Mouse (Mus musculus) midbrain, embryonic 15.5 days (tissue): Measurements from ENCODE around the gene Dqx1. TPM values are rescaled to one million over a fixed set of nuclear protein-coding genes. Genes with fewer than 3 reads are reported as not detected.
A peak's percentile ranks its signal among the peaks of the same experiment; 100 is the strongest.

Experiments used
- ATAC-seq: fragments of 200-750 bp; cut with Nextera tagmentation; replicated peaks from 2 replicates; pipeline ENCODE4 v1.8.0; 2017; ENCODE audit warnings: moderate TSS enrichment
- H3K27ac ChIP-seq: fragments of 300-500 bp; sonication (generic); 2 replicates; pipeline ENCODE4 v1.5.1; 2015; ENCODE audit warnings: mild to moderate bottlenecking, inconsistent platforms
- H3K27me3 ChIP-seq: fragments of 300-500 bp; sonication (generic); replicated peaks from 2 replicates; pipeline ENCODE4 v1.6.1; 2015; ENCODE audit warnings: inconsistent platforms
- H3K36me3 ChIP-seq: fragments of 300-500 bp; sonication (generic); replicated peaks from 2 replicates; pipeline ENCODE4 v1.6.1; 2015; ENCODE audit warnings: inconsistent platforms
- H3K4me1 ChIP-seq: fragments of 300-500 bp; sonication (generic); 2 replicates; pipeline ENCODE4 v1.6.1; 2015; ENCODE audit warnings: inconsistent platforms
- H3K4me2 ChIP-seq: fragments of 300-500 bp; sonication (generic); 2 replicates; pipeline ENCODE4 v1.6.1; 2015; ENCODE audit warnings: inconsistent platforms, mild to moderate bottlenecking, moderate library complexity
- H3K4me3 ChIP-seq: fragments of 300-500 bp; sonication (generic); 2 replicates; pipeline ENCODE4 v1.5.1; 2015; ENCODE audit warnings: mild to moderate bottlenecking, inconsistent platforms
- H3K9ac ChIP-seq: fragments of 300-500 bp; sonication (generic); 2 replicates; pipeline ENCODE4 v1.6.1; 2015; ENCODE audit warnings: mild to moderate bottlenecking, inconsistent platforms
- H3K9me3 ChIP-seq: fragments of 300-500 bp; sonication (generic); 2 replicates; pipeline ENCODE4 v1.6.1; 2016; ENCODE audit warnings: inconsistent platforms
- WGBS: fragments of 180-500 bp; shearing (Covaris S2); methylation state at CpG from one replicate; pipeline ENCODE4 v1.1.7; 2015; ENCODE audit warnings: mixed read lengths; 5-methylcytosine and 5-hydroxymethylcytosine counted together
- polyA plus RNA-seq: library from polyadenylated mRNA; unstranded; fragments of >200 nt; fragmentation: Nextera tagmentation; extraction: Ambion mirVana; gene quantifications from 2 replicates; pipeline ENCODE4 v1.2.1, GENCODE M21; 2015

Gene Dqx1
- polyA plus RNA-seq, 1 experiment from 2014 or later, result 0.75 TPM

GRCm38 (mm10) chr6:83083497-83083896 is 25.9 kb downstream of the Dqx1 start:
- ATAC-seq, result no peak
- no peak overlapping the region for H3K4me2 ChIP-seq
- peaks cover 66% of the 10 kb centered on the region for H3K27me3 ChIP-seq
- H3K4me3 ChIP-seq, result no peak overlapping the region
- H3K36me3 ChIP-seq, result 0 out of 2 replicates have a peak, but pooled peaks cover 9% of the 10 kb centered on the region
- whole genome bisulfite sequencing, result 12% methylated on average over 5 of the region's 5 CpGs
- no peak overlapping the region for H3K9ac ChIP-seq
- peaks cover 30% of the 10 kb centered on the region for H3K4me1 ChIP-seq
- no peak overlapping the region for H3K27ac ChIP-seq
- no peaks in the 10 kb centered on the region for H3K9me3 ChIP-seq

- Histone ChIP-seq H3K9me3 (no peaks in the 10 kb centered on the region), H3K36me3 (0 out of 2 replicates have a peak, but pooled peaks cover 9% of the 10 kb centered on the region), H3K4me1 (peaks cover 23% of the 10 kb centered on the region), H3K27me3 (peaks cover 74% of the 10 kb centered on the region), H3K27ac (no peak overlapping the region), H3K4me2 (no peak overlapping the region), H3K4me3 (no peak overlapping the region), H3K9ac (no peak overlapping the region)
- WGBS, result 4% methylated on average over 6 of the region's 6 CpGs
- no peak for ATAC-seq
Observed at GRCm38 (mm10) chr6:83084477-83084876, 26.8 kb downstream of the Dqx1 start.

- H3K4me2 ChIP-seq, result peak within 1 kb of the TSS; percentile 13
- ATAC-seq, result no peak
Observed at GRCm38 (mm10) chr6:83086121-83087035, 28.7 kb downstream of the Dqx1 start, which contains the start of gene Lbx2. Gene Lbx2, plus strand, starts transcription at chr6:83086367.

GRCm38 (mm10) chr6:83087205-83087925 is 29.7 kb downstream of the Dqx1 start:
- Histone ChIP-seq H3K4me1 (peaks cover 14% of the 10 kb centered on the region; the same call in 1 of the 2 replicates), H3K27ac (no peak overlapping the region), H3K36me3 (no peaks in the 10 kb centered on the region), H3K9me3 (no peaks in the 10 kb centered on the region), H3K4me3 (0 out of 2 replicates have a peak overlapping the region, but pooled peaks have one; percentile 1), H3K4me2 (peak overlapping the region; percentile 13; the same call in 1 of the 2 replicates), H3K27me3 (peaks cover 84% of the 10 kb centered on the region), H3K9ac (no peak overlapping the region)
- no peak for ATAC-seq
- 1% methylated on average over 47 of the region's 47 CpGs for WGBS

More at GRCm38 (mm10) chr6:83086121-83087035, 28.7 kb downstream of the Dqx1 start, which contains the start of gene Lbx2:
- H3K36me3 ChIP-seq, result no peaks in the 10 kb centered on the region
- H3K9me3 ChIP-seq, result no peaks in the 10 kb centered on the region
- WGBS, result 4% methylated on average over 42 of the region's 42 CpGs
- no peak within 1 kb of the TSS for H3K27ac ChIP-seq
- H3K27me3 ChIP-seq, result peaks cover 90% of the 10 kb centered on the region
- no peak within 1 kb of the TSS for H3K9ac ChIP-seq
- H3K4me1 ChIP-seq, result peaks cover 14% of the 10 kb centered on the region; the same call in 1 of the 2 replicates
- 0 out of 2 replicates have a peak within 1 kb of the TSS, but pooled peaks have one; percentile 1 for H3K4me3 ChIP-seq

GRCm38 (mm10) chr6:83087926-83088260 is 30.2 kb downstream of the Dqx1 start:
- Histone ChIP-seq H3K4me1 (peaks cover 14% of the 10 kb centered on the region; the same call in 1 of the 2 replicates), H3K27ac (no peak overlapping the region), H3K4me3 (0 out of 2 replicates have a peak overlapping the region, but pooled peaks have one; percentile 1), H3K9ac (no peak overlapping the region), H3K36me3 (no peaks in the 10 kb centered on the region), H3K4me2 (no peak overlapping the region; the same call in 1 of the 2 replicates), H3K9me3 (no peaks in the 10 kb centered on the region), H3K27me3 (peaks cover 83% of the 10 kb centered on the region)
- ATAC-seq, result no peak
- 4% methylated on average over 9 of the region's 9 CpGs for WGBS

- Histone ChIP-seq H3K4me1 (peaks cover 2% of the 10 kb centered on the region; the same call in 1 of the 2 replicates), H3K4me3 (no peak overlapping the region), H3K4me2 (no peak overlapping the region), H3K9ac (no peak overlapping the region), H3K36me3 (no peaks in the 10 kb centered on the region), H3K27ac (no peak overlapping the region), H3K27me3 (peaks cover 40% of the 10 kb centered on the region), H3K9me3 (no peaks in the 10 kb centered on the region)
- no peak for ATAC-seq
- WGBS, result 45% methylated on average over 6 of the region's 6 CpGs
Observed at GRCm38 (mm10) chr6:83092416-83093127, 34.9 kb downstream of the Dqx1 start.

GRCm38 (mm10) chr6:83095968-83096367 is 38.3 kb downstream of the Dqx1 start:
- H3K36me3 ChIP-seq, result no peaks in the 10 kb centered on the region
- no peak overlapping the region for H3K9ac ChIP-seq
- no peak overlapping the region for H3K27ac ChIP-seq
- peaks cover 3% of the 10 kb centered on the region; the same call in 1 of the 2 replicates for H3K4me1 ChIP-seq
- no peak overlapping the region for H3K4me2 ChIP-seq
- 39% methylated on average over 6 of the region's 6 CpGs for WGBS
- peaks cover 8% of the 10 kb centered on the region for H3K27me3 ChIP-seq
- no peak for ATAC-seq
- no peaks in the 10 kb centered on the region for H3K9me3 ChIP-seq
- no peak overlapping the region for H3K4me3 ChIP-seq

GRCm38 (mm10) chr6:83098411-83098810 is 40.8 kb downstream of the Dqx1 start:
- no peak overlapping the region for H3K4me2 ChIP-seq
- H3K4me3 ChIP-seq, result no peak overlapping the region
- no peak for ATAC-seq
- no peaks in the 10 kb centered on the region; the same call in 1 of the 2 replicates for H3K27me3 ChIP-seq
- peaks cover 18% of the 10 kb centered on the region for H3K4me1 ChIP-seq
- H3K9ac ChIP-seq, result no peak overlapping the region
- no peaks in the 10 kb centered on the region for H3K36me3 ChIP-seq
- no peaks in the 10 kb centered on the region for H3K9me3 ChIP-seq
- no peak overlapping the region for H3K27ac ChIP-seq
- 71% methylated on average over 2 of the region's 2 CpGs for WGBS

- Histone ChIP-seq H3K4me1 (peaks cover 21% of the 10 kb centered on the region), H3K27ac (peak within 1 kb of the TSS; percentile 88), H3K4me3 (peak within 1 kb of the TSS; percentile 69), H3K36me3 (0 out of 2 replicates have a peak, but pooled peaks cover 2% of the 10 kb centered on the region), H3K4me2 (peak within 1 kb of the TSS; percentile 93), H3K9ac (peak within 1 kb of the TSS; percentile 70), H3K9me3 (no peaks in the 10 kb centered on the region), H3K27me3 (no peaks in the 10 kb centered on the region)
- ATAC-seq, result peak; percentile 92
- under 1% methylated on average over 25 of the region's 25 CpGs for WGBS
Observed at GRCm38 (mm10) chr6:83101316-83101687, 43.7 kb downstream of the Dqx1 start, which contains the start of the genes Ccdc142 and Gm42688. Gene Ccdc142, plus strand, starts transcription at chr6:83101601. Gene Gm42688, plus strand, starts transcription at chr6:83101617.

GRCm38 (mm10) chr6:83101688-83102556 is 44.3 kb downstream of the Dqx1 start:
- ATAC-seq, result peak; percentile 82
- H3K36me3 ChIP-seq, result 0 out of 2 replicates have a peak, but pooled peaks cover 2% of the 10 kb centered on the region
- peaks cover 21% of the 10 kb centered on the region for H3K4me1 ChIP-seq
- under 1% methylated on average over 64 of the region's 74 CpGs for WGBS
- peak overlapping the region; percentile 88 for H3K27ac ChIP-seq
- H3K4me3 ChIP-seq, result peak overlapping the region; percentile 69
- H3K9me3 ChIP-seq, result no peaks in the 10 kb centered on the region
- H3K27me3 ChIP-seq, result no peaks in the 10 kb centered on the region
- H3K9ac ChIP-seq, result peak overlapping the region; percentile 70
- peak overlapping the region; percentile 93 for H3K4me2 ChIP-seq
